Mouse (Mus musculus): ENCODE measurements around the gene Hmg20b. TPM values are rescaled to one million over a fixed set of nuclear protein-coding genes. Genes with fewer than 3 reads are reported as not detected.
A peak's percentile ranks its signal among the peaks of the same experiment; 100 is the strongest.

The Hmg20b gene
- polyA plus RNA-seq, 1 experiment from 2014 or later = 100 TPM

- DNase-seq (ENCODE audit: low spot score) = no peak
Observed at GRCm38 (mm10) chr10:81305663-81306062, 44.6 kb downstream of the Hmg20b start.

GRCm38 (mm10) chr10:81304597-81305238, 45.6 kb downstream of the Hmg20b start:
- DNase-seq (ENCODE audit: low spot score) = peak; percentile 70

GRCm38 (mm10) chr10:81303761-81304160, 46.5 kb downstream of the Hmg20b start:
- peak; percentile 59 for DNase-seq (ENCODE audit: low spot score)

GRCm38 (mm10) chr10:81303258-81303657, 47.0 kb downstream of the Hmg20b start:
- no peak for DNase-seq (ENCODE audit: low spot score)

GRCm38 (mm10) chr10:81302781-81303218, 47.5 kb downstream of the Hmg20b start:
- no peak for DNase-seq (ENCODE audit: low spot score)

- DNase-seq (ENCODE audit: low spot score) = no peak
Observed at GRCm38 (mm10) chr10:81302288-81302687, 48.0 kb downstream of the Hmg20b start.

GRCm38 (mm10) chr10:81301321-81301720, 49.0 kb downstream of the Hmg20b start:
- no peak for DNase-seq (ENCODE audit: low spot score)

GRCm38 (mm10) chr10:81300352-81300907, 49.9 kb downstream of the Hmg20b start:
- DNase-seq (ENCODE audit: low spot score) = no peak

- no peak for DNase-seq (ENCODE audit: low spot score)
Observed at GRCm38 (mm10) chr10:81299585-81300351, 50.5 kb downstream of the Hmg20b start.

GRCm38 (mm10) chr10:81298369-81299100, 51.7 kb downstream of the Hmg20b start:
- DNase-seq (ENCODE audit: low spot score) = no peak

GRCm38 (mm10) chr10:81297845-81298244, 52.4 kb downstream of the Hmg20b start:
- peak; percentile 73 for DNase-seq (ENCODE audit: low spot score)

GRCm38 (mm10) chr10:81297246-81297645, 53.0 kb downstream of the Hmg20b start:
- DNase-seq (ENCODE audit: low spot score) = peak; percentile 75

Small RNA genes lying within 50 kb of the gene (microRNA-seq; reads per million reads assigned to microRNA genes)
- gene Mir6913 (ENCODE audit: borderline number of aligned reads) = not detected

Other genes starting within 250 kb of the Hmg20b start
- gene Map2k2, start 244.6 kb downstream of the Hmg20b start, polyA plus RNA-seq (2015; fragmentation: Nextera tagmentation; extraction: Ambion mirVana) = 142 and 150 TPM in 2 replicates
- gene Zbtb7a, start 215.3 kb downstream of the Hmg20b start, polyA plus RNA-seq (2015; fragmentation: Nextera tagmentation; extraction: Ambion mirVana) = 34.5 and 44.9 TPM in 2 replicates
- gene Pias4, start 182.6 kb downstream of the Hmg20b start, polyA plus RNA-seq (2015; fragmentation: Nextera tagmentation; extraction: Ambion mirVana) = 37.3 and 39.0 TPM in 2 replicates
- 612 and 638 TPM in 2 replicates for gene Eef2, start 173.8 kb downstream of the Hmg20b start, polyA plus RNA-seq (2015; fragmentation: Nextera tagmentation; extraction: Ambion mirVana)
- 47.8 and 54.1 TPM in 2 replicates for gene Dapk3, start 167.5 kb downstream of the Hmg20b start, polyA plus RNA-seq (2015; fragmentation: Nextera tagmentation; extraction: Ambion mirVana)
- not detected in 2 replicates for gene 4930442H23Rik, start 166.6 kb downstream of the Hmg20b start, polyA plus RNA-seq (2015; fragmentation: Nextera tagmentation; extraction: Ambion mirVana)
- 0.08 TPM in 1 of 2 replicates, not detected in the other for gene Nmrk2, start 148.4 kb downstream of the Hmg20b start, polyA plus RNA-seq (2015; fragmentation: Nextera tagmentation; extraction: Ambion mirVana)
- 0.62 and 0.70 TPM in 2 replicates for gene Atcay, start 119.6 kb downstream of the Hmg20b start, polyA plus RNA-seq (2015; fragmentation: Nextera tagmentation; extraction: Ambion mirVana)
- gene Zfr2, start 117.3 kb downstream of the Hmg20b start, polyA plus RNA-seq (2015; fragmentation: Nextera tagmentation; extraction: Ambion mirVana) = 0.81 and 1.7 TPM in 2 replicates
- gene Matk, start 97.5 kb downstream of the Hmg20b start, polyA plus RNA-seq (2015; fragmentation: Nextera tagmentation; extraction: Ambion mirVana) = 17.7 and 19.3 TPM in 2 replicates
- 216 and 225 TPM in 2 replicates for gene Mrpl54, start 83.5 kb downstream of the Hmg20b start, polyA plus RNA-seq (2015; fragmentation: Nextera tagmentation; extraction: Ambion mirVana)
- gene Apba3, start 83.5 kb downstream of the Hmg20b start, polyA plus RNA-seq (2015; fragmentation: Nextera tagmentation; extraction: Ambion mirVana) = 34.8 and 38.7 TPM in 2 replicates
- 7.8 and 9.3 TPM in 2 replicates for gene Tjp3, start 58.9 kb downstream of the Hmg20b start, polyA plus RNA-seq (2015; fragmentation: Nextera tagmentation; extraction: Ambion mirVana)
- gene Pip5k1c, start 57.5 kb downstream of the Hmg20b start, polyA plus RNA-seq (2015; fragmentation: Nextera tagmentation; extraction: Ambion mirVana) = 36.9 and 38.6 TPM in 2 replicates
- 41.3 and 45.8 TPM in 2 replicates for gene Cactin, start 29.4 kb downstream of the Hmg20b start, polyA plus RNA-seq (2015; fragmentation: Nextera tagmentation; extraction: Ambion mirVana)
- 97.5 and 103 TPM in 2 replicates for gene Tbxa2r, start 21.7 kb downstream of the Hmg20b start, polyA plus RNA-seq (2015; fragmentation: Nextera tagmentation; extraction: Ambion mirVana)
- gene Gipc3, start 7.2 kb downstream of the Hmg20b start, polyA plus RNA-seq (2015; fragmentation: Nextera tagmentation; extraction: Ambion mirVana) = 0.14 and 0.16 TPM in 2 replicates
- gene Mfsd12, start 7.0 kb upstream of the Hmg20b start, polyA plus RNA-seq (2015; fragmentation: Nextera tagmentation; extraction: Ambion mirVana) = 36.3 and 38.1 TPM in 2 replicates
- gene 4930404N11Rik, start 15.3 kb upstream of the Hmg20b start, polyA plus RNA-seq (2015; fragmentation: Nextera tagmentation; extraction: Ambion mirVana) = 1.7 and 3.0 TPM in 2 replicates
- 87.1 and 96.9 TPM in 2 replicates for gene Fzr1, start 28.0 kb upstream of the Hmg20b start, polyA plus RNA-seq (2015; fragmentation: Nextera tagmentation; extraction: Ambion mirVana)
- gene Dohh, start 33.9 kb upstream of the Hmg20b start, polyA plus RNA-seq (2015; fragmentation: Nextera tagmentation; extraction: Ambion mirVana) = 71.3 and 78.7 TPM in 2 replicates
- 2.3 TPM in 2 replicates for gene Gm48551, start 34.0 kb upstream of the Hmg20b start, polyA plus RNA-seq (2015; fragmentation: Nextera tagmentation; extraction: Ambion mirVana)
- 0.72 and 1.5 TPM in 2 replicates for gene Gm48552, start 38.5 kb upstream of the Hmg20b start, polyA plus RNA-seq (2015; fragmentation: Nextera tagmentation; extraction: Ambion mirVana)
- gene Smim24, start 42.6 kb upstream of the Hmg20b start, polyA plus RNA-seq (2015; fragmentation: Nextera tagmentation; extraction: Ambion mirVana) = 12.5 and 14.0 TPM in 2 replicates
- gene Nfic, start 105.2 kb upstream of the Hmg20b start, polyA plus RNA-seq (2015; fragmentation: Nextera tagmentation; extraction: Ambion mirVana) = 21.5 and 21.9 TPM in 2 replicates
- 0.04 and 0.25 TPM in 2 replicates for gene Celf5, start 132.2 kb upstream of the Hmg20b start, polyA plus RNA-seq (2015; fragmentation: Nextera tagmentation; extraction: Ambion mirVana)
- gene Ncln, start 145.9 kb upstream of the Hmg20b start, polyA plus RNA-seq (2015; fragmentation: Nextera tagmentation; extraction: Ambion mirVana) = 39.4 and 45.5 TPM in 2 replicates
- 22.2 and 25.6 TPM in 2 replicates for gene S1pr4, start 149.7 kb upstream of the Hmg20b start, polyA plus RNA-seq (2015; fragmentation: Nextera tagmentation; extraction: Ambion mirVana)
- 3.5 TPM in 2 replicates for gene Gna15, start 173.7 kb upstream of the Hmg20b start, polyA plus RNA-seq (2015; fragmentation: Nextera tagmentation; extraction: Ambion mirVana)
- 28.5 and 30.0 TPM in 2 replicates for gene Gna11, start 194.7 kb upstream of the Hmg20b start, polyA plus RNA-seq (2015; fragmentation: Nextera tagmentation; extraction: Ambion mirVana)
- 683 and 740 TPM in 2 replicates for gene Aes, start 209.0 kb upstream of the Hmg20b start, polyA plus RNA-seq (2015; fragmentation: Nextera tagmentation; extraction: Ambion mirVana)
- 2.4 and 2.9 TPM in 2 replicates for gene Tle2, start 224.1 kb upstream of the Hmg20b start, polyA plus RNA-seq (2015; fragmentation: Nextera tagmentation; extraction: Ambion mirVana)